Mouse (Mus musculus) adrenal gland, postnatal 25 days (tissue): ENCODE results near the gene B4galnt1. TPM values are rescaled to one million over a fixed set of nuclear protein-coding genes. Genes with fewer than 3 reads are reported as not detected.
"Not testable (repeated sequence)": the region's sequence is repeated elsewhere in the genome, so short reads cannot be mapped to it uniquely, and the experiment has no call there.

ENCODE experiments used
- DNase-seq: peaks from one replicate; pipeline ENCODE4 v3.0.0; 2021; ENCODE audit warnings: mixed read lengths
- total RNA-seq: library from RNA; stranded (reverse); gene quantifications from 2 replicates; pipeline ENCODE4 v1.2.3, GENCODE M21; 2021

B4galnt1 gene
- total RNA-seq, 1 experiment from 2014 or later = 8.5 TPM

DNA sequence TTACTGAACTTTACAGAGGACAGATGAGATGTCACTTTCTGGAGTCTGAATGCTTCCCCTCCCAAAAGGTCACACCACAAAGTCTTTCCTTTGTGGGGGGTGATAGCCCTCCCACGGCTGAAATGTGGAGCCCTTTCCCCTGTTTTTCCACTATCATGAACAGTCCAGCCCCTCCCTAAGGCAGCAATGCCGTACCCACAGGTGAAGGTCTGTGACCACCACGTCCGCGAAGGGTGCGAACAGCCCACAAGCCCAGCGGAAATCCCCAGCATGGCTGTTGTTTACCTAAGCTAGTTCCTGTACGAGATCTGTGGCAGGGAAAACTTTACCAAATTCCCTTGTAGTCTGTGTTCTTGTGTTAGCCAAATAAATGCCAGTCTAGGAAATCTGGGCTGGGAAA is 23.5 kb upstream of the B4galnt1 start:
- no peak for DNase-seq

DNA sequence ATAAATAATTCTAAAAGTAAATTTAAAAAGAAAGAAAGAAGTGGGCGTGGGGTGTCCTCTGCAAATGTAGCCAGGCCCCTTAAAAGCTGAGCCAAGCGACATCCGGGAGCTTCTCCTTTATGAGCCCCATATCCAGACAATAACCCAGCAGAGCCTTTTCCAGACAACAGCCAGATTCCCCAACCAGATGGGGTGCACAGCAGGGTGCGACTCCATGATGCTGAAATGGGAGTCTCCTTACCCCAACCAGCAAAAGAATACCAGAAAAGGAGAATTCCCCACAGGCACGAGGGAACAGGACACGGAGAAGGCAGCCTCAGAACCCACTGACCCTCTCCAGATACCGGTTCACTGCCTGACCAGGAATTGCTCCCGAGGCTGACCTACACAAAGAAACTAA is 21.8 kb upstream of the B4galnt1 start:
- no peak for DNase-seq

GRCm38 (mm10) chr10:127144536-127144935 is 20.5 kb upstream of the B4galnt1 start:
- no peak for DNase-seq

- DNase-seq = no peak
These were observed 19.7 kb upstream of the B4galnt1 start for GRCm38 (mm10) chr10:127145303-127145702.

DNA sequence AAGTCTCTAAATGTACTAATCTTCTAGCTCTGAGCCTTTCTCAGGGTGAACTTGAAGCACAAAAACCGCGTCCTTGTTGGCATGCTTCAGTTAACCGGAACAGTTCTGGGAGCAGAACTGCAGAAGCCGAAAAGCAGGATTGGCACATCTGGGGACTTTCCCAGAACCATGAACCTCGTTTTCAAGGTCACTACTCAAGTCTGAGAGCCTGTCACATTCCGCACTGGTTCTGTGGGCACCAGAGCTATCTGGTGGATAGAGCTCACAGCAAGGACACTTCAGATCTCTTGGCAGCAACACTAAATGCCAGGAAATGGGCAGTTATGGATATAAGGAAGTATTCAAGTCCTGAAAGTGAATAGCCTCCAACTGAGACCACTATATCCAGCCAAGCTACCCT is 17.9 kb upstream of the B4galnt1 start:
- no peak for DNase-seq

DNA sequence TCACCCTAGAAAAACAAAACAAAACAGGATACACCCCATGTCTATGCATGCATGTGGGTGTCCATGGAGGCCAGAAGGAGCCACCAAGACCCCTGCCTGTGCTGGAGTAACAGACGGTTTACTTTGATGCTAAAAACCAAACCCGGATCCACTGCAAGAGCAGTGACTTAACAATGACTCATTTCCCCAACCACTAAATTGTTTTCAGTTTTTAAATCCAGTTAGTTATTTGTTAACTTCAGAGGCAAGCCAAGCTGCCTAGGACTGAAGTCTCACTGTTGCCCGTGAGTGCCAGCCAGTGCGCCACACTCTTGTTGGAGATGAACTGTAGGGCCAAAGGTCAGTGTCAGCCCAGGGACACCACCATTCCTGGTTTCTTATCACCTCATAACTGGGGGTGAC is 14.6 kb upstream of the B4galnt1 start:
- DNase-seq = no peak

DNA sequence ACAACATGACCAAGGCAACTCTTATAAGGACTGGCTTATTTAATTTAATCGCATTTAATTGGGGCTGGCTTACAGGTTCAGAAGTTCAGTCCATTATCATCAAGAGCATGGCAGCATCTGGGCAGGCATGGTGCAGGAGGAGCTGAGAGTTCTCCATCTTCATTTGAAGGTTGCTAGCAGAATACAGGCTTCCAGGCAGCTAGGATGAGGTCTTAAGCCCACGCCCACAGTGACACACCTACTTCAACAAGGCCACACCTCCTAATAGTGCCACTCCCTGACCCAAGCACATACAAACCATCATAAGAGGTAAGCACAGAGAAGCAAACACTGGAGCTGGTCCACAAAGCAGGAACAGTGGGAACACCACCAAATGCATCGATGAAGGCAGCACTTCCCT is 13.8 kb upstream of the B4galnt1 start:
- not testable (repeated sequence) for DNase-seq

DNA sequence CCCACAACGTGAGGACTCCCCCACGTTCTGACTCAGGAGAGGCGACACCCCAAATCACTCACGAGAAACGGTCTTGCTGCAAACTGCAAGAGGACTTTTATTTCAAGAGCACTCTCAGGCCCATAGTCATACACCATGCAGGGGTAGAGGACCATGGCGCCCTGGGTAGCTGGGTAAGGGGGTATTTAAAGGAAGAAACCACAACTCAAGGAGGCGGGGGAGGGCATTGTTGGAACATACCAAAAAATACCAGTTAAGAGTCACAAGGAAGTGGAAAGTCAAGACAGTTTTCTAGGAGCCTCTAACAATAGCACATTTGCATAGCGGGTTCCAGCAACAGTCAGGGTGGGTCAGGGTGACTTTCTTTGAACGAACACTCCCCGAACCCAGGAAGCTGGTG is 12.5 kb upstream of the B4galnt1 start:
- not testable (repeated sequence) for DNase-seq

- DNase-seq = no peak
These were observed 11.7 kb upstream of the B4galnt1 start for GRCm38 (mm10) chr10:127153323-127153722.

DNA sequence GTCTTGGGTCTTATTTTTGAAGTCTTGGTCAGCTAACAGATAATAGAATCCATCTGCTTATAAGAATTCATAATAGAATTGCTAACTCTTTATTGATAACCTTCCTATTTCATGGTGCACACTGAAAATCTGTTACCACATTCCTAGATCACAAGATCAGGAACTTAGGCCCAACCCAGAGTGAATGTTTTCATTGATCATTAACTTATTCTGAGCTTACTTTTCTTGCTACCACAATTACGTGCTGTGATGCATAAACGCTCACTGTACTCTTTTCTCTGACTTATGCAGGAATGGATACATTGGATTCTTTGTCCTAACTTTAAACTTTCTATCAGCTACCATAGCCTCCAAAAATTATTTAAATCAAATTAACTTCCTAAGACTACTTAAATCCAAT is 10.8 kb upstream of the B4galnt1 start:
- no peak for DNase-seq

GRCm38 (mm10) chr10:127154652-127155051 is 10.4 kb upstream of the B4galnt1 start:
- DNase-seq = no peak

DNA sequence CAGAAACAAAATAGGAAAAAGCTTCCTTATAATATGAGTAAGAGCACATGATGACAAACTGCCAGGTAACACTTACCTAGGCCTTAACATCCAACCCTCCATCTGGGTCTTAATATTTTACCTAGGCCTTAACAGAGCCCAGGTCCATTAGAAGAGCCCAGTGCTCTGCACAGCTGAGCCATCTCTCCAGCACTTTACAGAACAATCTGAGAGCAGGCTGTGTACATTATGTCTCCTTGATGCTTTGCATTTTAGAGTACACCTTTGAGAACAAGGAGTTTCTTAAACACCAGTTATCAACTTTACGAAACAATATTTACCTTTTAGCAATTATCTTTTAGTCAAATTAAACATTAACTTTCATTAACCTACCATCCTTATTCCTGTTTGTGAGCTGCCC is 8.9 kb upstream of the B4galnt1 start:
- no peak for DNase-seq

DNA sequence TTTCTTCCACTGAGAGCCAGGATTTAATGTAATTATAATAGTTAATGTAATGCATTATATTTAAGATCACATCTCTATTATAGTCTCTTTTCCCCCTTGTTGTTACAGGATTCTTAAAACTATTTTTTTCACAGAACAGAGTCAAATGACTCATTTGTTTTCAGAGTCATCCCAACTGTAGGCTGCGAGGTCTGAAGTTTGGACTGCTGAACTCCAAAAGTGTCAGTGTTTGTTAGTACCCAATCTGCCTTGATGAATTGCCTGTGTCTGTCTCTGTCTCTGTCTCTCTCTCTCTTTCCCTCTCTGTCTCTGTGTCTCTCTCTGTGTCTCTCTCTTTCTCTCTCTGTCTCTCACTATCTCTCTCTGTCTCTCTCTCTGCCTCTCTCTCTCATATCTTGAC is 8.5 kb upstream of the B4galnt1 start:
- DNase-seq = no peak

GRCm38 (mm10) chr10:127158471-127158870 is 6.6 kb upstream of the B4galnt1 start:
- no peak for DNase-seq

DNA sequence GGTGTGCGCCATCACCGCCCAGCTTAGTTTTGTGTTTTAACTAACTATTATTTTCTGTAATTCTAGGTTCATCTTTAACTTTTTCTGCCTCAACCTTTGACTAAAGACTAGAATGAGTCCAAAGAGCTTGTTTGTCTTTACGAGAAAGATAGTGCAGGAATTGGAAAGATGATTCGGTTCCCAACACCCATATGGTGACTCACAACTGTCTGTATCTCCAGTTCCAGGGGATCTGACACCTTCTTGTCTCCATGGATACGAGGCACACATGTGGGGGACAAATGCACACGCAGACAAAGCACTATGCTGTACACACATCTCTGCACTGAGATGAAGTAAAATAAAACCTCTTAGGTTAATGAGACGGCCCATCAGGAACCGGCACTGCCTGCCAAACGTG is 4.9 kb upstream of the B4galnt1 start:
- no peak for DNase-seq

- no peak for DNase-seq
These were observed 4.3 kb upstream of the B4galnt1 start for GRCm38 (mm10) chr10:127160728-127161127.

GRCm38 (mm10) chr10:127162771-127163261 is 2.2 kb upstream of the B4galnt1 start:
- DNase-seq = not testable (repeated sequence)

DNA sequence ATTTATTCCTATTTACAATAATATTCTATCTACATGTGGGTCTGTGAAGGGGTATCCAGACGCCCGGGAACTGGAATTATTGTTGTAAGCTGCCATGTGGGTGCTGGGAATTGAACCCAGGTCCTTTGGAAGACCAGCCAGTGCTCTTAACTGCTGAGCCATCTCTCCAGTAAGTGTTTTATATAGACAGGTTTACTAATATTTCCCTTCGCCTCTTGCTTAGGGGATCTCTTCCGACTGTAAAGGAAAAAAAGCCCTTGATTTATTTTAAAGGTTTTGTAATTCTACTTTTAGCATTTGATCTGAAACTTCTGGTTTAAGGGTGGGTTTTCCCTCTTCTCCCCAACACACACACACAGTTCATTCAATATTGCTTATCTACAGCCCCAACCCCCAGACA is 835 bp upstream of the B4galnt1 start:
- DNase-seq = no peak

GRCm38 (mm10) chr10:127165354-127165653 is 279 bp downstream of the B4galnt1 start:
- DNase-seq = no peak

DNA sequence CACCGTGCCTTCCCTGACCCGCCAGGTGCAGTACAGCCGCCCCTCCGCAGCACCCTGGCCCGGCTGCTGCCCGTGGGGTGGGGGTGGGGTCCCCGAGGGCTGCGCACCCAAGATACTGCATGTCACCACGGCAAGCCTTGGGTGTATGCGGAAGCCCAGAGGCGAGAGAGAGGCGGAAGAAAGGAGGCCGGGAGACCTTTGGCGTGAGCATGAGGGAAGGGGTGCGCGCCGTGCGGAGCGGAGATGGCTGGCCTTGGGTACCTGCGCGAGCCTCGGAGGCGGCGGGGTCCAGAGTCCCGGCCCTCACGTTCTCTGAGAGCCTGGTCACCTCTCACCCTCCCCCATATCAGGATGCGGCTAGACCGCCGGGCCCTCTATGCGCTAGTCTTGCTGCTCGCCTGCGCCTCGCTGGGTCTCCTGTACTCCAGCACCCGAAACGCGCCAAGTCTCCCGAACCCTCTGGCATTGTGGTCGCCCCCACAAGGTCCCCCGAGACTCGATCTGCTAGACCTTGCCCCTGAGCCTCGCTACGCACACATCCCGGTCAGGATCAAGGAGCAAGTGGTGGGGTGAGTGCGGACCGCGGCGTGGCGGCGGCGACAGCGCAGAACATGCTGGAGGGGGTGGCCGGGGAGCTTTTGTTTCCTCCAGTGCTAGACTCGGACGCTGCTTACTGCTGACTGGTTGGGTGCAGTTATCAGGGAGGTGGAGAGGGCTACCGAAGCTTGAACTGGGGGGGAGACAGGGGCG is 804 bp downstream of the B4galnt1 start:
- peak; percentile 20 for DNase-seq

- no peak for DNase-seq
These were observed 1.3 kb downstream of the B4galnt1 start for GRCm38 (mm10) chr10:127166404-127166715.

DNA sequence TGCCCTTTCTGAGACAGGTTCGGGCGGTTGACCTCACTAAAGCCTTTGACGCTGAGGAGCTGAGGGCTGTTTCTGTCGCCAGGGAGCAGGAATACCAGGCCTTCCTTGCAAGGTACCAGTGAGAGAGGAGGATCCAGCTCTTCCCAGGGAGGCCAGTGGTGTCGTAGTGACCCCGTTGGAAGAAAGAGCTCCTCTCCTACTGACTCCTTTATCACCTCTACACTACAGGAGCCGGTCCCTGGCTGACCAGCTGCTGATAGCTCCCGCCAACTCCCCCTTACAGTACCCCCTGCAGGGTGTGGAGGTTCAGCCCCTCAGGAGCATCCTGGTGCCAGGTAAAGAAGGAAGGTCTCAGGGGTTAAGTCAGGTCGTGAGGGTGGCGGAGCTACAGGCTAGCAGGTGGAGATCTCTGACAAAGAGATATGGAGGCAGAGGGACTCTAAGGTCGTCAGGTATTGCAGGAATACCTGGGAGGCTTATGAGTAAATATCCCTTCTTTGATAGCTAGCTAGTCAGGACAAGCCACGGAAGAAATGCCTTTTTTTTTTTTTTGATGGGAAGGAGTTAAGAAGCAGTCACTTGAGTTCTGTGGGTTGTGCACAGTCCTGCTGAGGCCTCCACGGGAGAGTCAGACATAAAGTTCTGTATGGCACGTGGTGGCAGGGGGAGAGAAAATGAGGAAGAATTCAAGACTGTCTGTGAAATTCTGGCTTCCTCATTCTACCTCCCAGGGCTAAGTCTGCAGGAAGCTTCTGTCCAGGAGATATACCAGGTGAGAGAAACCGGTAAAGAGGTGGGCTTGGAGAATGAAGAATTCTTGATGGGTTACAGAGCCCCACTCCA is 2.0 kb downstream of the B4galnt1 start:
- DNase-seq = no peak

DNA sequence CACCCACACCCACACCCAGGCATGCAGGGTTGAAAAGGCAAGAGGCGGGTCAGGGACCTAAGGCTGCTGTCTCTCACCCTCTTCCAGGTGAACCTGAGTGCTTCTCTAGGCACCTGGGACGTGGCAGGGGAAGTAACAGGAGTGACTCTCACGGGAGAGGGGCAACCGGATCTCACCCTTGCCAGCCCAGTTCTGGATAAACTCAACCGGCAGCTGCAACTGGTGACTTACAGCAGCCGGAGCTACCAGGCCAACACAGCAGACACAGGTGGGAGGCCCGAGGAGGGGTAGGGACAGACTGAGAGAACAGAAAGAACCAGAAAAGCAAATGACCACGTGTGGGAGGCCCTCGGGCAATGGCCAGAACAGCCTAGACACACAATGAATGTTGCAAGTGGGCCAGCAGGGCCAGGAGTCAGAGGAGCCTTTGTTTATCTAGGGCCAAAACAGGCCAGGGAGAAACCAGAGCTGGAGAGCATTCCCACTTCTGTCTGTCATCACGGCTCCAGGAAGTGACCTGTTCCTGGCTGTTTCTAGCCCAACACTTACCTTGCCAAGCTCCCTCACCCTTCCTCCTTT is 2.7 kb downstream of the B4galnt1 start:
- no peak for DNase-seq

DNA sequence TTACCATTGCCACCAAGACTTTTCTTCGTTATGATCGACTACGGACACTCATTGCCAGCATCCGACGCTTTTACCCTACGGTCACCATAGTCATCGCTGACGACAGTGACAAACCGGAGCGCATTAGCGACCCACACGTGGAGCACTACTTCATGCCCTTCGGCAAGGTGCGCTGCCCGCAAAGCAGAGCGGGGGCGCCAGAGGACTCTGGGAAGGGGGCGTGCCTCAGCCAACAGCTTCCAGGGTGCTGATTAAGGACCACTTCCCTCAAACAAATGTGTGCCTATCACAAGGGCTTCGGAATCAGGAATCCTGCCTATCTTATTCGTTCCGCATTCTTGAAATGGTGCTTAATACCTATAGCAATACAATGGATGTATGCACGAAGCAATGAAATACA is 5.0 kb downstream of the B4galnt1 start:
- peak; percentile 26 for DNase-seq
